Comparison of ENCODE assay signal across 8 mouse cellular contexts in genomic region chr3:14887134-14887666, GRCm38 (mm10). TPM values are rescaled to one million over a fixed set of nuclear protein-coding genes. Genes with fewer than 3 reads are reported as not detected.
A peak's percentile ranks its signal among the peaks of the same experiment; 100 is the strongest.
DNase-seq lines count a peak whose midpoint lies in the region; ATAC-seq lines count a peak whose summit lies in the region.

No protein-coding gene starts in this region.

- DNase-seq in neural tube, embryonic 11.5 days (ENCODE audit: low spot score) = no peak
- no peak for DNase-seq in neural tube, embryonic 10.5 days (ENCODE audit: extremely low spot score, low spot score)
- DNase-seq in embryonic facial prominence, embryonic 14.5 days (ENCODE audit: low spot score) = no peak
- no peak for DNase-seq in limb, embryonic 10.5 days (ENCODE audit: low spot score)
- no peak for DNase-seq in embryo, embryonic 9.5 days (ENCODE audit: extremely low spot score)
- DNase-seq in thymus, adult 18-20 months = no peak
- no peak for DNase-seq in embryo, embryonic 11 days

- H3K27me3 ChIP-seq in neural tube, embryonic 11.5 days (ENCODE audit: control insufficient read depth, insufficient read depth, low read length) = no peaks in the 10 kb centered on the region
- H3K27me3 ChIP-seq in embryonic facial prominence, embryonic 14.5 days (replicated peaks; ENCODE audit: control insufficient read depth, insufficient read depth, low read length) = peaks cover 19% of the 10 kb centered on the region
- peaks cover 28% of the 10 kb centered on the region for H3K27me3 ChIP-seq in limb, embryonic 10.5 days (ENCODE audit: low read depth, poor library complexity, severe bottlenecking)
- H3K27me3 ChIP-seq in neural tube, embryonic 15.5 days (replicated peaks) = no peaks in the 10 kb centered on the region

- no peak overlapping the region for H3K9ac ChIP-seq in neural tube, embryonic 11.5 days (ENCODE audit: low read length)
- H3K9ac ChIP-seq in embryonic facial prominence, embryonic 14.5 days (ENCODE audit: low read depth, low read length) = peak overlapping the region; percentile 59; the same call in 1 of the 2 replicates
- H3K9ac ChIP-seq in neural tube, embryonic 15.5 days (replicated peaks) = peak overlapping the region; percentile 67

- 37% methylated on average over 11 of the region's 11 CpGs for WGBS in neural tube, embryonic 11.5 days
- 35% methylated on average over 11 of the region's 11 CpGs for WGBS in embryonic facial prominence, embryonic 14.5 days
- WGBS in limb, embryonic 10.5 days = 41% methylated on average over 11 of the region's 11 CpGs
- WGBS in neural tube, embryonic 15.5 days = 42% methylated on average over 11 of the region's 11 CpGs

- no peak for ATAC-seq in neural tube, embryonic 11.5 days (ENCODE audit: insufficient read depth, low FRiP score, low TSS enrichment)
- ATAC-seq in embryonic facial prominence, embryonic 14.5 days (ENCODE audit: low read depth) = no peak
- ATAC-seq in neural tube, embryonic 15.5 days (ENCODE audit: low FRiP score) = no peak

- no peak overlapping the region for H3K27ac ChIP-seq in neural tube, embryonic 11.5 days (ENCODE audit: low read depth, low read length)
- no peak overlapping the region; the same call in 1 of the 2 replicates for H3K27ac ChIP-seq in embryonic facial prominence, embryonic 14.5 days (replicated peaks; ENCODE audit: low read depth, low read length)
- H3K27ac ChIP-seq in limb, embryonic 10.5 days = no peak overlapping the region
- 0 out of 2 replicates have a peak overlapping the region, but pooled peaks have one; percentile 77 for H3K27ac ChIP-seq in neural tube, embryonic 15.5 days (replicated peaks)

- peak overlapping the region; percentile 51; the same call in 1 of the 2 replicates for H3K4me3 ChIP-seq in neural tube, embryonic 11.5 days (ENCODE audit: low read depth, low read length)
- H3K4me3 ChIP-seq in embryonic facial prominence, embryonic 14.5 days (ENCODE audit: low read depth, low read length) = peak overlapping the region; percentile 59
- peak overlapping the region; percentile 74 for H3K4me3 ChIP-seq in limb, embryonic 10.5 days
- peak overlapping the region; percentile 79 for H3K4me3 ChIP-seq in neural tube, embryonic 15.5 days (replicated peaks)

- no peaks in the 10 kb centered on the region for H3K36me3 ChIP-seq in neural tube, embryonic 11.5 days (ENCODE audit: control insufficient read depth, insufficient read depth, low read length)
- no peaks in the 10 kb centered on the region for H3K36me3 ChIP-seq in embryonic facial prominence, embryonic 14.5 days (ENCODE audit: control insufficient read depth, insufficient read depth, low read length)
- H3K36me3 ChIP-seq in limb, embryonic 10.5 days = no peaks in the 10 kb centered on the region
- no peaks in the 10 kb centered on the region for H3K36me3 ChIP-seq in neural tube, embryonic 15.5 days

- no peaks in the 10 kb centered on the region for H3K4me1 ChIP-seq in neural tube, embryonic 11.5 days (ENCODE audit: control insufficient read depth, insufficient read depth, low read length)
- no peaks in the 10 kb centered on the region for H3K4me1 ChIP-seq in embryonic facial prominence, embryonic 14.5 days (ENCODE audit: control insufficient read depth, insufficient read depth, low read length)
- H3K4me1 ChIP-seq in limb, embryonic 10.5 days = peaks cover 3% of the 10 kb centered on the region; the same call in 1 of the 2 replicates
- H3K4me1 ChIP-seq in neural tube, embryonic 15.5 days = peaks cover 9% of the 10 kb centered on the region

- peak overlapping the region; percentile 77 for H3K4me2 ChIP-seq in neural tube, embryonic 11.5 days (ENCODE audit: low read depth)
- peak overlapping the region; percentile 93 for H3K4me2 ChIP-seq in embryonic facial prominence, embryonic 14.5 days (ENCODE audit: low read depth, low read length)
- peak overlapping the region; percentile 85 for H3K4me2 ChIP-seq in neural tube, embryonic 15.5 days

- H3K9me3 ChIP-seq in neural tube, embryonic 11.5 days (ENCODE audit: control insufficient read depth, low read length) = no peaks in the 10 kb centered on the region
- H3K9me3 ChIP-seq in embryonic facial prominence, embryonic 14.5 days (ENCODE audit: control insufficient read depth, low read length) = no peaks in the 10 kb centered on the region
- H3K9me3 ChIP-seq in limb, embryonic 10.5 days (replicated peaks) = no peaks in the 10 kb centered on the region
- H3K9me3 ChIP-seq in neural tube, embryonic 15.5 days (replicated peaks) = no peaks in the 10 kb centered on the region

RNA-seq across cellular contexts. Expression of gene Car2, which starts 1.1 kb away (rescaled TPM):
- polyA plus RNA-seq in neural tube, embryonic 11.5 days (2014; fragmentation: Nextera tagmentation; extraction: Ambion mirVana) = 85.3 and 85.6 TPM in 2 replicates
- polyA plus RNA-seq in embryonic facial prominence, embryonic 14.5 days (2014; fragmentation: Nextera tagmentation; extraction: Ambion mirVana) = 28.8 and 33.3 TPM in 2 replicates
- 65.2 and 70.5 TPM in 2 replicates for polyA plus RNA-seq in limb, embryonic 10.5 days (2016; fragmentation: Nextera tagmentation; extraction: Ambion mirVana)
- 25.7 and 28.7 TPM in 2 replicates for polyA plus RNA-seq in neural tube, embryonic 15.5 days (2015; fragmentation: Nextera tagmentation; extraction: Ambion mirVana)

RNA-seq across cellular contexts. Expression of gene Car3, which starts 23.9 kb away (rescaled TPM):
- polyA plus RNA-seq in neural tube, embryonic 11.5 days (2014; fragmentation: Nextera tagmentation; extraction: Ambion mirVana) = 22.3 and 29.1 TPM in 2 replicates
- 206 and 577 TPM in 2 replicates for polyA plus RNA-seq in embryonic facial prominence, embryonic 14.5 days (2014; fragmentation: Nextera tagmentation; extraction: Ambion mirVana)
- polyA plus RNA-seq in limb, embryonic 10.5 days (2016; fragmentation: Nextera tagmentation; extraction: Ambion mirVana) = 1.6 and 2.1 TPM in 2 replicates
- 9.7 and 19.0 TPM in 2 replicates for polyA plus RNA-seq in neural tube, embryonic 15.5 days (2015; fragmentation: Nextera tagmentation; extraction: Ambion mirVana)
